20 mouse cellular contexts compared by ENCODE assay signal in genomic region chr15:77773099-77773915, GRCm38 (mm10). TPM values are rescaled to one million over a fixed set of nuclear protein-coding genes. Genes with fewer than 3 reads are reported as not detected.
DNase-seq lines count a peak whose midpoint lies in the region; ATAC-seq and TF ChIP-seq lines count a peak whose summit lies in the region.
"Had no signal": no experiment of that assay in that cellular context is flagged by ENCODE, and none has a peak within 500 bp of the region (broad histone marks: within the 10 kb centered on the region; RNA-seq: fewer than 3 reads in every experiment).

No protein-coding gene starts in this region.

- no peaks in the 10 kb centered on the region for H3K27me3 ChIP-seq in liver, embryonic 14.5 days (ENCODE audit: control insufficient read depth, insufficient read depth, low read length)
- no peaks in the 10 kb centered on the region for H3K27me3 ChIP-seq in spleen, adult 2 months (ENCODE audit: control insufficient read depth, insufficient read depth, low read length)
- no peaks in the 10 kb centered on the region for H3K27me3 ChIP-seq in midbrain, embryonic 14.5 days (ENCODE audit: control insufficient read depth, insufficient read depth, low read length)
- H3K27me3 ChIP-seq: midbrain, embryonic 15.5 days; neural tube, embryonic 13.5 days; Patski had no signal

- TF ChIP-seq EP300 in liver, embryonic 14.5 days (IDR thresholded peaks at IDR 0.05; ENCODE audit: low read depth), result peak; percentile 96

- peak; percentile 16; the same call in 1 of the 2 replicates for TF ChIP-seq CTCF in liver, embryonic 14.5 days (IDR thresholded peaks at IDR 0.05; ENCODE audit: low read depth)
- no peak for TF ChIP-seq CTCF in spleen, adult 2 months (IDR thresholded peaks at IDR 0.05; ENCODE audit: extremely low read depth, insufficient read depth, insufficient read length, insufficient replicate concordance)

- DNase-seq in MN1 (ENCODE audit: low spot score), result peak; percentile 84
- peak; percentile 74 for DNase-seq in c-Kit-positive CD71-positive TER-119-positive erythroid progenitor cells, embryonic 14.5 days (ENCODE audit: low spot score)
- peak; percentile 68 to 74 (median 73) for DNase-seq in liver, embryonic 14.5 days (ENCODE audit: low read depth in 3 of 3, low spot score in 3 of 3)
- DNase-seq in spleen, adult 2 months (ENCODE audit: low read depth in 1 of 2, low spot score in 2 of 2), result no peak
- no peak for DNase-seq in left cerebral cortex, adult 8-10 months (ENCODE audit: low spot score in 2 of 2)
- no peak for DNase-seq in midbrain, embryonic 14.5 days
- DNase-seq in gastrocnemius, postnatal 4 days (ENCODE audit: low spot score in 2 of 2), result no peak
- no peak for DNase-seq in gastrocnemius, adult 18-20 months (ENCODE audit: low spot score)
- DNase-seq: cerebellum, adult 11-12 months; embryo, embryonic 11 days; heart, adult 18-20 months; heart, postnatal 14 days; left cerebral cortex, postnatal 4 days; right cerebral cortex, adult 18-20 months had no signal

- H3K4me1 ChIP-seq in liver, embryonic 14.5 days (replicated peaks; ENCODE audit: control insufficient read depth in 2 of 2, insufficient read depth in 2 of 2, low read length in 1 of 2), result peaks cover 16 to 19% of the 10 kb centered on the region in 2 experiments
- no peaks in the 10 kb centered on the region for H3K4me1 ChIP-seq in spleen, adult 2 months (ENCODE audit: control insufficient read depth, insufficient read depth, insufficient read length)
- H3K4me1 ChIP-seq in midbrain, embryonic 14.5 days (ENCODE audit: control insufficient read depth, insufficient read depth, low read length), result no peaks in the 10 kb centered on the region
- H3K4me1 ChIP-seq: midbrain, embryonic 15.5 days; neural tube, embryonic 13.5 days had no signal

- 0 out of 2 replicates have a peak overlapping the region, but pooled peaks have one; percentile 9 for H3K9ac ChIP-seq in liver, embryonic 14.5 days (replicated peaks)
- no peak overlapping the region for H3K9ac ChIP-seq in midbrain, embryonic 14.5 days (replicated peaks; ENCODE audit: low read length)
- H3K9ac ChIP-seq: midbrain, embryonic 15.5 days; neural tube, embryonic 13.5 days had no signal

- 48% methylated on average over 19 of the region's 19 CpGs for WGBS in liver, embryonic 14.5 days (ENCODE audit: insufficient replicate concordance)
- WGBS in spleen, adult 2 months, result 86% methylated on average over 19 of the region's 19 CpGs
- WGBS in midbrain, embryonic 14.5 days, result 96% methylated on average over 19 of the region's 19 CpGs

- ATAC-seq in liver, embryonic 14.5 days (ENCODE audit: insufficient read depth), result peak; percentile 94
- ATAC-seq in midbrain, embryonic 14.5 days (ENCODE audit: low FRiP score, low TSS enrichment), result no peak
- ATAC-seq: lung, postnatal 0 days; midbrain, embryonic 15.5 days; Patski had no signal

- H3K27ac ChIP-seq in liver, embryonic 14.5 days, result peak overlapping the region; percentile 63
- H3K27ac ChIP-seq in spleen, adult 2 months (ENCODE audit: insufficient read depth, low read length), result 0 out of 2 replicates have a peak overlapping the region, but pooled peaks have one; percentile 10
- H3K27ac ChIP-seq in midbrain, embryonic 14.5 days (replicated peaks; ENCODE audit: low read depth, low read length), result no peak overlapping the region
- H3K27ac ChIP-seq: midbrain, embryonic 15.5 days; neural tube, embryonic 13.5 days had no signal

- no peak overlapping the region for H3K4me3 ChIP-seq in liver, embryonic 14.5 days (ENCODE audit: insufficient read depth in 1 of 2, low read depth in 2 of 2, low read length in 2 of 2)
- no peak overlapping the region for H3K4me3 ChIP-seq in spleen, adult 2 months (ENCODE audit: extremely low read depth, insufficient read depth, insufficient read length)
- no peak overlapping the region for H3K4me3 ChIP-seq in midbrain, embryonic 14.5 days (replicated peaks; ENCODE audit: low read depth, low read length)
- H3K4me3 ChIP-seq: midbrain, embryonic 15.5 days; neural tube, embryonic 13.5 days had no signal

- H3K4me2 ChIP-seq in liver, embryonic 14.5 days (ENCODE audit: low read depth), result peak overlapping the region; percentile 13; the same call in 1 of the 2 replicates
- no peak overlapping the region for H3K4me2 ChIP-seq in midbrain, embryonic 14.5 days (ENCODE audit: low read length)
- H3K4me2 ChIP-seq: midbrain, embryonic 15.5 days; neural tube, embryonic 13.5 days had no signal

- no peak for TF ChIP-seq POLR2A in spleen, adult 2 months (IDR thresholded peaks at IDR 0.05; ENCODE audit: low read depth, low read length)

- no peaks in the 10 kb centered on the region for H3K9me3 ChIP-seq in liver, embryonic 14.5 days (ENCODE audit: control insufficient read depth, low read length)
- H3K9me3 ChIP-seq in midbrain, embryonic 14.5 days (ENCODE audit: control insufficient read depth, low read length), result no peaks in the 10 kb centered on the region
- H3K9me3 ChIP-seq: midbrain, embryonic 15.5 days; neural tube, embryonic 13.5 days had no signal

- peaks cover 89% of the 10 kb centered on the region for H3K36me3 ChIP-seq in liver, embryonic 14.5 days (replicated peaks; ENCODE audit: control insufficient read depth, insufficient read depth, low read depth)
- peaks cover 92% of the 10 kb centered on the region for H3K36me3 ChIP-seq in spleen, adult 2 months (ENCODE audit: control insufficient read depth, insufficient read depth, low read length)
- H3K36me3 ChIP-seq in midbrain, embryonic 14.5 days (ENCODE audit: control insufficient read depth, insufficient read depth, low read length), result peaks cover 88% of the 10 kb centered on the region

RNA-seq across cellular contexts. Expression of gene Apol8, which starts 16.5 kb away (rescaled TPM):
- polyA plus RNA-seq in liver, embryonic 14.5 days (2012; rRNA removed), result 32.6 and 43.9 TPM in 2 replicates
- polyA plus RNA-seq in liver, embryonic 14.5 days (2014; fragmentation: Nextera tagmentation; extraction: Ambion mirVana), result 12.7 and 13.5 TPM in 2 replicates
- 4.3 and 5.9 TPM in 2 replicates for polyA plus RNA-seq in spleen, adult 2 months (2012; rRNA removed)
- total RNA-seq in left cerebral cortex, adult 8-10 months (2022), result 1 to 10 TPM; 6.6 to 8.0 (median 7.3) TPM
- polyA plus RNA-seq in midbrain, embryonic 14.5 days (2014; fragmentation: Nextera tagmentation; extraction: Ambion mirVana), result 0.11 TPM in 2 replicates
- under 1 TPM in 1 of 2 experiments, not detected in 1; 0.21 TPM for total RNA-seq in gastrocnemius, postnatal 4 days (2021)
- total RNA-seq in gastrocnemius, adult 18-20 months (2021), result under 1 TPM; 0.07 to 0.73 TPM
- total RNA-seq: adrenal gland, adult 18-20 months; heart, adult 18-20 months; heart, postnatal 14 days had no signal
- polyA plus RNA-seq: CD4-positive, CD25-positive, alpha-beta regulatory T cell, adult 4 months; neural tube, embryonic 13.5 days had no signal

RNA-seq across cellular contexts. Expression of gene Apol9b, which starts 44.5 kb away (rescaled TPM):
- 0.04 and 0.05 TPM in 2 replicates for polyA plus RNA-seq in liver, embryonic 14.5 days (2012; rRNA removed)
- polyA plus RNA-seq in liver, embryonic 14.5 days (2014; fragmentation: Nextera tagmentation; extraction: Ambion mirVana), result 0.06 TPM in 1 of 2 replicates, not detected in the other
- 1.4 and 2.7 TPM in 2 replicates for polyA plus RNA-seq in spleen, adult 2 months (2012; rRNA removed)
- total RNA-seq in left cerebral cortex, adult 8-10 months (2022), result not detected
- polyA plus RNA-seq in midbrain, embryonic 14.5 days (2014; fragmentation: Nextera tagmentation; extraction: Ambion mirVana), result not detected in 2 replicates
- not detected for total RNA-seq in gastrocnemius, postnatal 4 days (2021)
- not detected for total RNA-seq in gastrocnemius, adult 18-20 months (2021)
- polyA plus RNA-seq: midbrain, embryonic 15.5 days had no signal

Comparison
In these comparisons a context has a peak if more than half of its experiments do, and no peak if none do; other contexts are left out.
1. DNase-seq: peak in MN1 (single experiment), c-Kit-positive CD71-positive TER-119-positive erythroid progenitor cells, embryonic 14.5 days (single experiment) and liver, embryonic 14.5 days (3 of 3); none in spleen, adult 2 months (0 of 2), left cerebral cortex, adult 8-10 months (0 of 2), midbrain, embryonic 14.5 days (single experiment), gastrocnemius, postnatal 4 days (0 of 2) and gastrocnemius, adult 18-20 months (single experiment).
2. RNA of gene Apol8, which starts 16.5 kb away (total RNA-seq): 6.6 to 8.0 TPM in left cerebral cortex, adult 8-10 months; 0.07 to 0.73 TPM in gastrocnemius, adult 18-20 months and 0.21 TPM in gastrocnemius, postnatal 4 days; every median in the first group is over 4 times any median in the second.